Mouse (Mus musculus): ENCODE results near the gene Smyd4.
"Not testable (repeated sequence)": the region's sequence is repeated elsewhere in the genome, so short reads cannot be mapped to it uniquely, and the experiment has no call there.

The Smyd4 gene

DNA sequence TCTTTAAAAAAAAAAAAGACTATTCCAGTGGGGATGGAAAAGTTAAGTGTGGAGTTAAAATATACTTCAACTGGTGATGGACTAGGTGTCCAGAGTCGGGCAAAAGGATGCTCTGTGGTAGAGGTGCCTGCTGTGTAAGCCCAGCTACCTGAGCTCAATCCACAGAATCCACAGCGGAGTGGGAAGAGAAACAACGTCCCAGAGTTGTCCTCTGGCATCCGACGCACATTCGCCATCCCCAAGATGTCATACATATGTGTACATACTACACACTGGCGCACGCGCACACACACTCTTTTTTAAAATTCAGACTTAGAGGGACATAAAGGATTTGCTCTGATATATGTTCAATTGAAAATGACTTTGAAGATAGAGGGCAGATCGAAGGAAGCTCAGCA lies 1.0 kb upstream of the Smyd4 start:
- no peak for DNase-seq

GRCm38 (mm10) chr11:75347596-75347995 lies 637 bp upstream of the Smyd4 start:
- DNase-seq: no peak

DNA sequence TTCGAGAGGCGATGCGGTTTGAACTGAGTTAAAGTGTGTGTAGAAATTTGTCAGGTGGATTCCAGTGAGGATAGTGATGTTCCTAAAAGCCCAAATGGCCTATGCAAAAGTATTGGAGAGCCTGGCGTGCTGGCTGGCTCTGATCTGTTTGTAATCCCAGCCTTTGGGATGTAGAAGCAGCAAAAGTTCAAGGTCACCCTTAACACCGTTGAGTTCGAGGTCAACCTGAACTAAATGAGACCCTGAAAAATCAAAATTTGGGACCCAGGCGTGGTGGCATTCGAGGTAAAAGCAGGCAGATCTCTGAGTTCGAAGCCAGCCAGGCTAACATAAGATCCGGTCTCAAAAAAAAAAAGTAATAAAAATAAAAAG lies 643 bp downstream of the Smyd4 start:
- no peak for DNase-seq

- DNase-seq: no peak
Observed at GRCm38 (mm10) chr11:75351225-75351624, 3.0 kb downstream of the Smyd4 start.

- DNase-seq: no peak
Observed at GRCm38 (mm10) chr11:75355475-75355874, 7.2 kb downstream of the Smyd4 start.

GRCm38 (mm10) chr11:75377125-75377524 lies 28.9 kb downstream of the Smyd4 start:
- no peak for DNase-seq

- not testable (repeated sequence) for DNase-seq
Observed at GRCm38 (mm10) chr11:75378786-75379185, 30.6 kb downstream of the Smyd4 start.

- not testable (repeated sequence) for DNase-seq
Observed at GRCm38 (mm10) chr11:75383529-75383928, 35.3 kb downstream of the Smyd4 start.

GRCm38 (mm10) chr11:75395611-75396010 lies 47.4 kb downstream of the Smyd4 start:
- no peak for DNase-seq

GRCm38 (mm10) chr11:75397452-75397851 lies 49.2 kb downstream of the Smyd4 start:
- DNase-seq: no peak

- DNase-seq: no peak
Observed at GRCm38 (mm10) chr11:75399411-75399841, 51.2 kb downstream of the Smyd4 start.

DNA sequence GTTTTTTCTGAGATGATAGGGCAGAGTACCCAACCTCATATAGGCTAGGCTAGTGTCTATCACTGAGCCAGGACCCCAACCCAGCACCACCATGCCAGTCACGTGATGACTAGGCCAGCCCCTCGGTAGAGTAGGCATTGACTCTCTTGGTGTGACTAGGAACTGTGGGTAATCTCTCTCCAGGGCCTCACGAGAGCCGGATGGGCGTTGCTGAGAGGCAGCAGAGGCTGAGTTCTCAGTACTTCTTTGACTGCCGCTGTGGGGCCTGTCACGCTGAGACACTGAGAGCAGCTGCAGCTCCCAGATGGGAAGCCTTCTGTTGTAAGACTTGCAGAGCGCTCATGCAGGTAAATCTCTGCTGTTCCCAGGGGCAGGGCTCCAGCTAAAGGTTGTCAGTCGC lies 51.9 kb downstream of the Smyd4 start:
- DNase-seq: no peak

GRCm38 (mm10) chr11:75402271-75402690 lies 54.0 kb downstream of the Smyd4 start:
- peak; percentile 72 for DNase-seq

DNA sequence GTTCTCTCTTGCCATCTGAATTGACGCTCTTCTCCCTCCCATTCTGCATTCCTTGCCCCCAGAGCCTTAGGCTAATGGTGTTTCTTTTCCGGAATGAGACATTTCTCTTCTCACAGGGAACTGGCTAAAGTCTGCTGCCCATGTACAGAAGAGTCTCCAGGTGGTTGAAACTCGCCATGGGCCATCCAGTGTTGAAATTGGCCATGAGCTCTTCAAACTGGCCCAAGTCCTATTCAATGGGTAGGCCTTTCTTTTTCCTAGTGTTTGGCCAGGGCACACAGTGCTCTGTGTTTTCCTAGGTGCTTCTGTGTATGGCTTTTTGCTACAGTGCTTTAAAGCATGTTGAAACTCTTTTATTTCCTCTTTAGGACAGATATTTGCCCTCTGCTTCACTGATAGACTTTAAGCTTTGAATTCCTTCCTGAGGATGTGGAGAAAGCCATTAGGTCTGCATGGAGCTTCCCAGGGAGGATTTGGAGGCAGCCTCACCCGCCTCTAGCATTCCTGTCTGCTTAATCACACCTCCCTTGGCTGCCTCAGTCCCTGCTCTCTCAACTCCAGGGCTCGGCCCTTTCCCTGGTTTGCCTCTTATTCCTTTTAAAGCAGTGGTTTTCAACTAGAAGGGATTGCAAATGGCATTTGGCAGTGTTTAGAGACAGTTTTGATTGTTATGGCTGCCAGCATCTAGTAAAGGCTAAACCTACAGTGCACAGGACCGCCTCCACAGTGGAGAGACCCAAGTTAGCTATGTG lies 55.2 kb downstream of the Smyd4 start:
- DNase-seq: no peak

DNA sequence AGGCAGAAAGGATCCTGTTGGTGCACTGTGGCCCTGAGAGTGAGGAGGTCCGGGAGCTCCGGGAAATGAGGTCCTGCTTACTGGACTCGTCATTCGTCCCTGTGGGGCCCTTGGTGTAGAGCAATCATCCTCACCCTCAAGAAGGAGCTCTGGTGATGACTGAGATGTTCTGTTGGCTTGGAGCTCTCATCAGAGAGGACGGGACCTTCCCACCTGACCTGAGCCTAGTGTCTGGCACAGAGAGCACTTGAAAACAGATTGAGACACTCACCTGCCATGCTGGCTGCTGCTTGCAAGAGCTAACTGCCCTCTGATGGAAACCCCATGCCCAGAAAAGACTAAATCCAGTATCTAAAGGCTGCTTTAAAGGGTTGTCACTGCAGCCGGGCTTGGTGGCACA lies 56.6 kb downstream of the Smyd4 start:
- DNase-seq: no peak

- DNase-seq: no peak
Observed at GRCm38 (mm10) chr11:75406104-75406503, 57.9 kb downstream of the Smyd4 start.

- peak; percentile 33 for DNase-seq
Observed at GRCm38 (mm10) chr11:75406865-75407264, 58.6 kb downstream of the Smyd4 start.

DNA sequence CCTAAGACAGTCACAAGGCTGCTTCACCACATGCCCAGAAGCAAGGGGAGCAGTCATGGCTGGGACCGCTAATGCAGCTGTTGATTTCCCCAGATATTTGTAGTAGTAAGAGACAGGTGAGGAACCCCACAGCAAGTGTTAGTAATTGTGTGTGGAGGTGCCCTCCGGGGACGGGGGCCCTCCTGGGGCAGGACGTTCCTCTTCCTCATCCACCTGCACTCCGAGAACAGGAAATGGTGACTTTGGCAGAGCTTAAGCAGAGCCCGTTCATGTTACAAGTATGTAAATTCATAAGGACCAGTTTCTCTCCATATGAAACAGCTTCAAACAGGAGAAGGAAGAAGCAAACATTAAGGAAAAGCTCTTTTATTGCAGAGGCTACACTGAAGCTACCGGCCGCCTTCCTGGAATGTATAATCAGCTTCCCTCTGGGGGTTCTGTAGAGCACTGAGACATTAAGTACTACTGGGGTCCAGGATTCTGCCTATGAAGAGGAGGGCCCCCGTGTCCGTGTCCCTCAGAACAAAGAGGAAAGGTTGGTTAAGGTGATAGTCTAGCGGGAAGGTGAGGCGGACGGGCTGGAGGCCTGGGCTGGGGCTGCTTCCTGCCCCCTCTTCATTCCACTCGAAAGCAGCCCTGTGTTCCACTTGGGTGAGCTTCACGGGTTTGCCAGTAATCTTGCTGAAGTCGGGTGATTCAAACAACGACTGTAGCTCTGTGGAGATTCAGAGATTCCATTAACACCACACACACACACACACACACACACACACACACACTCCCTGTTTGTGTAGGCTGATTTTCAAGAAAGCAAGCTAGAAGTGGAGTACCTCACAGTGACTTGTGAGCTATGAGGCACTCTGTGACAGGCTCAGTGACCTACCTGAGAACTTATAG lies 61.7 kb downstream of the Smyd4 start:
- DNase-seq: no peak

DNA sequence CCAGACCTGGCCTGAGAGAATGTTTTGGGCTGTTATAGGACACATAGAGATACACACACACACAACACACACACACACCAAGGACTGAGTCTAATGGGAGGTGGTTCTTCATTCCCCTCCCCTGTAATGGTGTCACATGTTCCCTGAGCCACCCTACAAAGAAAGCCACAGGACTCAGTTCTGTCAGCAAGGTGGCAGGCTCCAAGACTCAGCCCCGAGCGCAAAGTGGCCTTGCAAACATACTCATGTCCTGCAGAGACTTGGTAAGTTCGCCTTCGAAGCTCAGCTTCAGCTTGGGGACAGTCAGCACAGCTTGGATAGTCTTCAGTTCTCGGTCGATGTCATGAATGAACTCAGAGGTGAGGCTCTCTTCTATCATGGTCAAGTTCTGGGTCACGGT lies 62.4 kb downstream of the Smyd4 start:
- DNase-seq: no peak

DNA sequence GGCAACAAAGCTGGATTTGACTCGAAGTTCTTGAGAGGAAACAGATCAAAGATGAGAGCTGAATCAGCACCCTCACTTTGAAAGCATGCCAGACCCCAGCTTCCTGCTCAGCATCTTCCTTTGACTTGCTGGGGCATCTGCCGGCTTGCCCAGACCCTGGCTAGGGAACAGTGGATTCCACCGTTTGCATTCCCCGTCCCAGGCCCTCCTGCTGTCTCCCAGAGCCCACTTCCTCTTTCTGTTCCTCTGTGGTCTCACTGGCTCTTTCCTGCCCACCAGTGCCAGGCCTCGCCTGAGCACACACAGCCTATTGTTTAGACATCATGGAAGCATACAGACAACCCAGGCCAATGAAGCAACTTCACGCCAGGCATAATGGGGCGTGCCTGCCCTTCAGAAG lies 66.9 kb downstream of the Smyd4 start:
- DNase-seq: no peak

DNA sequence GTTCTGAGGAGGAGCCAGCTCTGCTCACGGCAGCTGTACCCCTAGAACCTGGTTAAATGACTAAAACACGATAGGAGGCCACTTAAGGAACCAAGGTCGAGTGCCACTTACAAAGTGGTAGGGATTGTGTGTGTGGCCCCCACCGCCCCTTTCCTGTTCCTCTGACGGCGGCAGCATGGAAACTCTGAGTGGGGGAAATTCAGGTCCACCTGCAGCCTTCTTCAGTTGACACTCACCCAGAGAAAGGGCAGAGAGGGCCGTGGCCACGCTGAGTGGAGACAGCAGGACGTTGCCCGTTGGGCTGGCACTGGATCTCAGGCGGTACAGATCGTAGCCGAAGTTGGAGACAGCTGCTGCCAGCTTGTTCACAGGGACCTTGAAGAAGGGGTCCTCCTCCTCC lies 67.8 kb downstream of the Smyd4 start:
- no peak for DNase-seq

DNA sequence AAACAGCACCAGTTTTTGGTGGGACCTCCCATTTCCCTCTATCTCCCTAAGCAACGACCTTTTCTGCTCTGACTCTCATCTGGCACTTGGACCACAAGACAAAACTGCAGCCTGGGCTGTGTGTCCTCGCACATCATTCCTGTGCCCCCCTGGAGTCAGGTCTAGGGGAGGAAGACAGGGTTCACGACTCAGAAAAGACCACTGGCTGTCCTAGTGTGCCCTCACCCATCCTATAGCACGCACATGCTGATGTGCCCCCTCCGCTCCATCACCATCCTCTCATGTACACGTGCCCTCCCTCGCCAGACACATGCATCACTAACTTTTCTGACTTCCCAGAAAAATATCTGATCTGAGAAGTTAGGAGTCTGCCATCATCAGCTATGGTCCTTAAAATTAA lies 71.8 kb downstream of the Smyd4 start:
- DNase-seq: no peak

DNA sequence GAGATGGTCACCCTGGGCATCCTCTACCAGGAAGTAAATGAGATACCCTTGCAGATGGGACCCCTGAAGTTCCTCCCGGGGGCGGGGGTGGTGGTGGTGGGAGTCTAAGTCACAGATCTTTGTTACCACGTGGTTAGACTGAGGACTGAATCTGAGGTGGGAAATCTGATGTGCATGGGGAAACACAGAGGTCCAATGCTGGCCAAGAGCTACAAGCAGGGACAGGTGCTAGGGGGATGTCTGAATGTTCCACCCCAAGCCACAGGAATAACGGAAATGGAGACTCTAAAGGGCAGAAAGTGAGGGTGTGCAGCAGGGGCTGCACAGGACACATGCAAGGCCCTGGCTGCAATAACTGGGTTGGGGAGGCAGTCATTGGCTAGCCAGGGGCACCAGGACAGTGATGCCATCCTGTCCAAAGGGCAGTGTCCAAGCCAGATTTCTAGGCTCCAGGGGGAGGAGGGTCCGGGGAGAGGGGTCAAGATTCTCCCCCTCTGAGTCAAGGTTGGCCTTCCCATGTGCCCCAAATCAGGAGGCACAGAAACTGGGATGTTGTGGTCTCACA lies 72.7 kb downstream of the Smyd4 start:
- no peak for DNase-seq
